ENCODE assay signal across 23 mouse cellular contexts in the genomic region with DNA sequence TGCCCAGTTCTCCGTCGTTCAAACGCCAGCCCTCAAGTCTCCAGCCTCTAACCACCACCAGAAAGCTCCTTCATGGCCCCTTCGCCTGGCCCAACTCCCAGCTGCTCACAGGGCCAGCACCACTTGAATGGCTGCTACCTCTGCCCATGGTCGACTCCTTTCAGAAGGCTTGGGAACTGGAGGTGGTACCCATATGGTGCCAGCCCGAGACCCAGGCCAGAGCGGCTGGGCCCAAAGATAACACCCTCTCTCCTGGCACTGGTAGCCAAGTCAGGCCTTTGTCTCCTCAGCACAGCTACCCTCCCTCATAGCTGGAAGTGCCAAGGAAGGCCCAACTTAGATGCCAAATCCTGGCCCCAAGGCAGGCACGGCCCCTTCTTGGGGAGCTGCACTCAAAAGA.
DNase-seq lines count a peak whose midpoint lies in the region; ATAC-seq and TF ChIP-seq lines count a peak whose summit lies in the region.
"Had no signal": no experiment of that assay in that cellular context is flagged by ENCODE, and none has a peak within 500 bp of the region (broad histone marks: within the 10 kb centered on the region; RNA-seq: fewer than 3 reads in every experiment).

No protein-coding gene starts in this region.

- no peak for DNase-seq in forebrain, embryonic 11.5 days (ENCODE audit: low spot score)
- DNase-seq in left cerebral cortex, postnatal 4 days, result peak; percentile 75
- no peak for DNase-seq in left cerebral cortex, postnatal 25 days (ENCODE audit: low spot score in 2 of 2)
- DNase-seq in brain, embryonic 14.5 days (ENCODE audit: low read depth), result peak; percentile 79
- DNase-seq in forebrain, postnatal 0 days, result peak; percentile 61
- no peak for DNase-seq in urinary bladder, postnatal 25 days (ENCODE audit: low spot score)
- DNase-seq: adrenal gland, postnatal 14 days; cerebellum, adult 2 months; gastrocnemius, adult 2 months; kidney, adult 8-10 months; kidney, postnatal 25 days; lung, postnatal 4 days; retina, postnatal 1 day; spleen, adult 18-20 months; thymus, postnatal 25 days had no signal

- TF ChIP-seq POLR2A in brain, embryonic 14.5 days (IDR thresholded peaks at IDR 0.05; ENCODE audit: borderline replicate concordance, extremely low read depth, insufficient read depth, insufficient read length, poor library complexity, severe bottlenecking), result no peak

- ATAC-seq in forebrain, embryonic 13.5 days, result 0 out of 2 replicates have a peak, but pooled peaks have one; percentile 33
- ATAC-seq in forebrain, embryonic 11.5 days (replicated peaks; ENCODE audit: low FRiP score), result no peak
- peak; percentile 77 for ATAC-seq in forebrain, postnatal 0 days
- ATAC-seq: activated CD4-positive, CD25-positive, alpha-beta regulatory T cell, adult 4 months had no signal

- no peak for TF ChIP-seq CTCF in brain, embryonic 14.5 days (IDR thresholded peaks at IDR 0.05; ENCODE audit: borderline replicate concordance, extremely low read depth, insufficient read depth, insufficient read length)
- no peak for TF ChIP-seq CTCF in forebrain, postnatal 0 days (IDR thresholded peaks at IDR 0.05; ENCODE audit: low read depth)

- no peak overlapping the region for H3K9ac ChIP-seq in forebrain, embryonic 13.5 days
- H3K9ac ChIP-seq in forebrain, embryonic 11.5 days (ENCODE audit: low read length), result no peak overlapping the region
- H3K9ac ChIP-seq in forebrain, postnatal 0 days, result no peak overlapping the region
- H3K9ac ChIP-seq: heart, embryonic 13.5 days; liver, embryonic 14.5 days; lung, embryonic 15.5 days had no signal

- no peak overlapping the region for H3K4me2 ChIP-seq in forebrain, embryonic 13.5 days
- no peak overlapping the region for H3K4me2 ChIP-seq in forebrain, embryonic 11.5 days (ENCODE audit: low read depth, low read length, severe bottlenecking)
- no peak overlapping the region for H3K4me2 ChIP-seq in forebrain, postnatal 0 days (ENCODE audit: low read depth)
- H3K4me2 ChIP-seq: heart, embryonic 13.5 days; lung, embryonic 15.5 days had no signal

- H3K36me3 ChIP-seq in forebrain, embryonic 13.5 days (ENCODE audit: poor library complexity, severe bottlenecking), result no peaks in the 10 kb centered on the region
- H3K36me3 ChIP-seq in forebrain, embryonic 11.5 days (ENCODE audit: control insufficient read depth, insufficient read depth, low read length), result no peaks in the 10 kb centered on the region
- no peaks in the 10 kb centered on the region for H3K36me3 ChIP-seq in forebrain, postnatal 0 days (ENCODE audit: insufficient read depth)
- H3K36me3 ChIP-seq: embryonic facial prominence, embryonic 10.5 days; G1E; heart, embryonic 13.5 days; lung, embryonic 15.5 days had no signal

- no peak overlapping the region for H3K27ac ChIP-seq in forebrain, embryonic 13.5 days
- no peak overlapping the region for H3K27ac ChIP-seq in forebrain, embryonic 11.5 days (ENCODE audit: low read depth, low read length)
- no peak overlapping the region for H3K27ac ChIP-seq in forebrain, postnatal 0 days (ENCODE audit: low read depth, low read length)
- H3K27ac ChIP-seq: embryonic facial prominence, embryonic 10.5 days; gastrocnemius, adult 2 months; heart, embryonic 13.5 days; liver, embryonic 14.5 days; lung, embryonic 15.5 days had no signal

- WGBS in forebrain, embryonic 13.5 days, result 86% methylated on average over 8 of the region's 8 CpGs
- WGBS in forebrain, embryonic 11.5 days, result 92% methylated on average over 8 of the region's 8 CpGs
- 60% methylated on average over 8 of the region's 8 CpGs for WGBS in forebrain, postnatal 0 days

- peaks cover 5% of the 10 kb centered on the region; the same call in 1 of the 2 replicates for H3K9me3 ChIP-seq in forebrain, embryonic 13.5 days (replicated peaks)
- H3K9me3 ChIP-seq in forebrain, embryonic 11.5 days (ENCODE audit: control insufficient read depth, low read length), result no peaks in the 10 kb centered on the region
- no peaks in the 10 kb centered on the region for H3K9me3 ChIP-seq in forebrain, postnatal 0 days (ENCODE audit: low read length)
- H3K9me3 ChIP-seq: embryonic facial prominence, embryonic 10.5 days; heart, embryonic 13.5 days; lung, embryonic 15.5 days had no signal

- no peak overlapping the region for H3K4me3 ChIP-seq in forebrain, embryonic 13.5 days
- no peak overlapping the region for H3K4me3 ChIP-seq in forebrain, embryonic 11.5 days (ENCODE audit: low read depth, low read length)
- H3K4me3 ChIP-seq in forebrain, postnatal 0 days (ENCODE audit: low read depth, low read length), result no peak overlapping the region
- H3K4me3 ChIP-seq: embryonic facial prominence, embryonic 10.5 days; gastrocnemius, adult 2 months; heart, embryonic 13.5 days; lung, embryonic 15.5 days; myocyte had no signal

- no peaks in the 10 kb centered on the region; the same call in 1 of the 2 replicates for H3K27me3 ChIP-seq in forebrain, embryonic 13.5 days
- H3K27me3 ChIP-seq in forebrain, embryonic 11.5 days (ENCODE audit: control insufficient read depth, insufficient read depth, low read length), result no peaks in the 10 kb centered on the region
- no peaks in the 10 kb centered on the region for H3K27me3 ChIP-seq in forebrain, postnatal 0 days (ENCODE audit: insufficient read depth, low read length)
- H3K27me3 ChIP-seq: lung, embryonic 15.5 days had no signal

- peaks cover 17% of the 10 kb centered on the region for H3K4me1 ChIP-seq in forebrain, embryonic 13.5 days
- H3K4me1 ChIP-seq in forebrain, embryonic 11.5 days (replicated peaks; ENCODE audit: control insufficient read depth, insufficient read depth, low read length), result 0 out of 2 replicates have a peak, but pooled peaks cover 6% of the 10 kb centered on the region
- H3K4me1 ChIP-seq in forebrain, postnatal 0 days (ENCODE audit: insufficient read depth), result no peaks in the 10 kb centered on the region
- H3K4me1 ChIP-seq: heart, embryonic 13.5 days; lung, embryonic 15.5 days had no signal

- intact Hi-C loops in left cerebral cortex, postnatal 4 days (cut with DNase I), result no loop called here
- intact Hi-C loops in left cerebral cortex, postnatal 25 days (cut with DNase I), result no loop called here

Comparison
In these comparisons a context has a peak if more than half of its experiments do, and no peak if none do; other contexts are left out.
1. DNase-seq: peak in left cerebral cortex, postnatal 4 days (single experiment), brain, embryonic 14.5 days (single experiment) and forebrain, postnatal 0 days (single experiment); none in forebrain, embryonic 11.5 days (single experiment), left cerebral cortex, postnatal 25 days (0 of 2) and urinary bladder, postnatal 25 days (single experiment).